Mouse (Mus musculus): ENCODE measurements around the gene Cog5. TPM values are rescaled to one million over a fixed set of nuclear protein-coding genes. Genes with fewer than 3 reads are reported as not detected.

Cog5 gene
- polyA plus RNA-seq, 1 experiment from 2014 or later = 27.3 TPM

- Histone ChIP-seq H3K27ac (ENCODE audit: low read length) (0 out of 2 replicates have a peak overlapping the region, but pooled peaks have one; percentile 31), H3K4me3 (ENCODE audit: low read depth, low read length) (no peak overlapping the region), H3K4me1 (ENCODE audit: control insufficient read depth, insufficient read depth, low read length) (peaks cover 3% of the 10 kb centered on the region; the same call in 1 of the 2 replicates), H3K36me3 (ENCODE audit: control insufficient read depth, insufficient read depth, low read length) (0 out of 2 replicates have a peak, but pooled peaks cover 5% of the 10 kb centered on the region), H3K9me3 (replicated peaks; ENCODE audit: control insufficient read depth, low read length, poor library complexity, severe bottlenecking) (no peaks in the 10 kb centered on the region), H3K4me2 (ENCODE audit: low read length) (no peak overlapping the region), H3K9ac (ENCODE audit: low read depth, low read length) (no peak overlapping the region), H3K27me3 (ENCODE audit: control insufficient read depth, insufficient read depth, low read depth, low read length) (no peaks in the 10 kb centered on the region)
- ATAC-seq = 0 out of 2 replicates have a peak, but pooled peaks have one; percentile 25
- WGBS = 53% methylated on average over 7 of the region's 7 CpGs
Observed at GRCm38 (mm10) chr12:31983238-31983637, 328.6 kb downstream of the Cog5 start.

- 51% methylated on average over 6 of the region's 6 CpGs for whole genome bisulfite sequencing
- H3K4me2 ChIP-seq (ENCODE audit: low read length) = no peak overlapping the region
- H3K4me3 ChIP-seq (ENCODE audit: low read depth, low read length) = no peak overlapping the region
- no peak overlapping the region for H3K9ac ChIP-seq (ENCODE audit: low read depth, low read length)
- ATAC-seq = 0 out of 2 replicates have a peak, but pooled peaks have one; percentile 34
- no peaks in the 10 kb centered on the region for H3K9me3 ChIP-seq (replicated peaks; ENCODE audit: control insufficient read depth, low read length, poor library complexity, severe bottlenecking)
- H3K27me3 ChIP-seq (ENCODE audit: control insufficient read depth, insufficient read depth, low read depth, low read length) = no peaks in the 10 kb centered on the region
- no peak overlapping the region for H3K27ac ChIP-seq (ENCODE audit: low read length)
- 0 out of 2 replicates have a peak, but pooled peaks cover 5% of the 10 kb centered on the region for H3K36me3 ChIP-seq (ENCODE audit: control insufficient read depth, insufficient read depth, low read length)
- H3K4me1 ChIP-seq (ENCODE audit: control insufficient read depth, insufficient read depth, low read length) = peaks cover 3% of the 10 kb centered on the region; the same call in 1 of the 2 replicates
Observed at GRCm38 (mm10) chr12:31983769-31984168, 329.1 kb downstream of the Cog5 start.

GRCm38 (mm10) chr12:31984206-31984605, 329.5 kb downstream of the Cog5 start:
- WGBS = 43% methylated on average over 2 of the region's 2 CpGs
- Histone ChIP-seq H3K27me3 (ENCODE audit: control insufficient read depth, insufficient read depth, low read depth, low read length) (no peaks in the 10 kb centered on the region), H3K36me3 (ENCODE audit: control insufficient read depth, insufficient read depth, low read length) (0 out of 2 replicates have a peak, but pooled peaks cover 5% of the 10 kb centered on the region), H3K4me2 (ENCODE audit: low read length) (no peak overlapping the region), H3K9me3 (replicated peaks; ENCODE audit: control insufficient read depth, low read length, poor library complexity, severe bottlenecking) (no peaks in the 10 kb centered on the region), H3K9ac (ENCODE audit: low read depth, low read length) (no peak overlapping the region), H3K27ac (ENCODE audit: low read length) (no peak overlapping the region), H3K4me1 (ENCODE audit: control insufficient read depth, insufficient read depth, low read length) (peaks cover 3% of the 10 kb centered on the region; the same call in 1 of the 2 replicates), H3K4me3 (ENCODE audit: low read depth, low read length) (no peak overlapping the region)
- 0 out of 2 replicates have a peak, but pooled peaks have one; percentile 11 for ATAC-seq

- Histone ChIP-seq H3K27me3 (ENCODE audit: control insufficient read depth, insufficient read depth, low read depth, low read length) (no peaks in the 10 kb centered on the region), H3K36me3 (ENCODE audit: control insufficient read depth, insufficient read depth, low read length) (0 out of 2 replicates have a peak, but pooled peaks cover 5% of the 10 kb centered on the region), H3K9me3 (replicated peaks; ENCODE audit: control insufficient read depth, low read length, poor library complexity, severe bottlenecking) (no peaks in the 10 kb centered on the region), H3K4me3 (ENCODE audit: low read depth, low read length) (no peak overlapping the region), H3K9ac (ENCODE audit: low read depth, low read length) (no peak overlapping the region), H3K27ac (ENCODE audit: low read length) (peak overlapping the region; percentile 40), H3K4me1 (ENCODE audit: control insufficient read depth, insufficient read depth, low read length) (peaks cover 3% of the 10 kb centered on the region; the same call in 1 of the 2 replicates), H3K4me2 (ENCODE audit: low read length) (no peak overlapping the region)
- WGBS = 74% methylated on average over 12 of the region's 12 CpGs
- ATAC-seq = no peak
Observed at GRCm38 (mm10) chr12:31984664-31985063, 330.0 kb downstream of the Cog5 start.

- no peak overlapping the region for H3K4me2 ChIP-seq (ENCODE audit: low read length)
- 0 out of 2 replicates have a peak, but pooled peaks cover 5% of the 10 kb centered on the region for H3K36me3 ChIP-seq (ENCODE audit: control insufficient read depth, insufficient read depth, low read length)
- H3K4me1 ChIP-seq (ENCODE audit: control insufficient read depth, insufficient read depth, low read length) = peaks cover 3% of the 10 kb centered on the region; the same call in 1 of the 2 replicates
- no peak overlapping the region for H3K9ac ChIP-seq (ENCODE audit: low read depth, low read length)
- no peaks in the 10 kb centered on the region for H3K9me3 ChIP-seq (replicated peaks; ENCODE audit: control insufficient read depth, low read length, poor library complexity, severe bottlenecking)
- WGBS = 92% methylated on average over 6 of the region's 6 CpGs
- H3K4me3 ChIP-seq (ENCODE audit: low read depth, low read length) = no peak overlapping the region
- H3K27me3 ChIP-seq (ENCODE audit: control insufficient read depth, insufficient read depth, low read depth, low read length) = no peaks in the 10 kb centered on the region
- no peak overlapping the region for H3K27ac ChIP-seq (ENCODE audit: low read length)
- ATAC-seq = no peak
Observed at GRCm38 (mm10) chr12:31985738-31986137, 331.1 kb downstream of the Cog5 start.

- no peaks in the 10 kb centered on the region for H3K27me3 ChIP-seq (ENCODE audit: control insufficient read depth, insufficient read depth, low read depth, low read length)
- H3K36me3 ChIP-seq (ENCODE audit: control insufficient read depth, insufficient read depth, low read length) = peaks cover 5% of the 10 kb centered on the region; the same call in 1 of the 2 replicates
- H3K27ac ChIP-seq (ENCODE audit: low read length) = no peak overlapping the region
- no peak overlapping the region for H3K9ac ChIP-seq (ENCODE audit: low read depth, low read length)
- WGBS = 98% methylated on average over 2 of the region's 2 CpGs
- ATAC-seq = no peak
- no peak overlapping the region for H3K4me2 ChIP-seq (ENCODE audit: low read length)
- no peak overlapping the region for H3K4me3 ChIP-seq (ENCODE audit: low read depth, low read length)
- peaks cover 3% of the 10 kb centered on the region; the same call in 1 of the 2 replicates for H3K4me1 ChIP-seq (ENCODE audit: control insufficient read depth, insufficient read depth, low read length)
- H3K9me3 ChIP-seq (replicated peaks; ENCODE audit: control insufficient read depth, low read length, poor library complexity, severe bottlenecking) = no peaks in the 10 kb centered on the region
Observed at GRCm38 (mm10) chr12:31986463-31986862, 331.8 kb downstream of the Cog5 start.

Other genes with a start within 250 kb of the Cog5 start
- gene Cbll1, start 155.3 kb upstream of the Cog5 start, polyA plus RNA-seq (2015; fragmentation: Nextera tagmentation; extraction: Ambion mirVana) = 17.4 and 18.2 TPM in 2 replicates
- 0.12 and 0.15 TPM in 2 replicates for gene Slc26a4, start 94.9 kb upstream of the Cog5 start, polyA plus RNA-seq (2015; fragmentation: Nextera tagmentation; extraction: Ambion mirVana)
- 26.9 and 27.8 TPM in 2 replicates for gene Bcap29, start 20.2 kb upstream of the Cog5 start, polyA plus RNA-seq (2015; fragmentation: Nextera tagmentation; extraction: Ambion mirVana)
- 6.3 and 6.6 TPM in 2 replicates for gene Dus4l, start within 50 bp of the Cog5 start, polyA plus RNA-seq (2015; fragmentation: Nextera tagmentation; extraction: Ambion mirVana)
- gene Gpr22, start 59.1 kb downstream of the Cog5 start, polyA plus RNA-seq (2015; fragmentation: Nextera tagmentation; extraction: Ambion mirVana) = 21.2 and 21.3 TPM in 2 replicates

Data from midbrain, embryonic 16.5 days (tissue).